Mouse (Mus musculus) gastrocnemius, postnatal 14 days (tissue): ENCODE results near the gene Rnf41. TPM values are rescaled to one million over a fixed set of nuclear protein-coding genes. Genes with fewer than 3 reads are reported as not detected.

Experiments used
- DNase-seq: peaks from one replicate; pipeline ENCODE4 v3.0.0; 2021; ENCODE audit warnings: mixed read lengths
- intact Hi-C: fragments of 180-260 bp; cut with DNase I; formaldehyde crosslinking; loops from one replicate; pipeline ENCODE4 v1.15.1; 2025; ENCODE audit warnings: low total_unique reads
- total RNA-seq, 2 experiments: library from RNA; stranded (reverse); gene quantifications; 2 replicates each; pipeline ENCODE4 v1.2.3; 2021

Gene Rnf41
- total RNA-seq, 2 experiments from 2014 or later = 12.9 to 13.0 TPM

GRCm38 (mm10) chr10:128413076-128413475, 1.6 kb downstream of the Rnf41 start:
- intact Hi-C loops = no loop called here
- no peak for DNase-seq

GRCm38 (mm10) chr10:128414848-128415247, 3.4 kb downstream of the Rnf41 start:
- intact Hi-C loops = no loop called here
- no peak for DNase-seq

DNA sequence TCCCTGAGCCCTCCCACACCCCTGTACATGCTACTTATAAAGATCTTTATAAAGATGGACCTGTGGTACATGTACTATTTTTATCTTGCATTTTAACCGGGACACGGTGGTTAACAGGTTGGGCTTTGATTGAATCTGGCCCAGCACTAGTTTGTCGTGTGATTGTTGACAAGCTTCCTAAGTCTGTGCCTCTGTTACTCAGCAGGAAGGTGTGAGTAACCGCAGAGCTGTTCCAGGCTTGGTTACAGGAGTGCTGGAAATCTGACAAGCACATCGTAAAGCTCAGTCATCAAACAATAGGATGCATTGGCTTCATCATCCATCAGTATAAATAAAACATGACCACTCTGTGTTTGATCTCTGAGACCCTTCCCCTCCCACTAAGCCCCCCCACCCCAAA, 11.0 kb downstream of the Rnf41 start:
- intact Hi-C loops = no loop called here
- DNase-seq = no peak

GRCm38 (mm10) chr10:128424604-128425003, 13.1 kb downstream of the Rnf41 start:
- intact Hi-C loops = no loop called here
- no peak for DNase-seq

GRCm38 (mm10) chr10:128425260-128425659, 13.8 kb downstream of the Rnf41 start:
- intact Hi-C loops = no loop called here
- no peak for DNase-seq

GRCm38 (mm10) chr10:128429052-128429451, 17.6 kb downstream of the Rnf41 start:
- intact Hi-C loops = no loop called here
- DNase-seq = no peak

DNA sequence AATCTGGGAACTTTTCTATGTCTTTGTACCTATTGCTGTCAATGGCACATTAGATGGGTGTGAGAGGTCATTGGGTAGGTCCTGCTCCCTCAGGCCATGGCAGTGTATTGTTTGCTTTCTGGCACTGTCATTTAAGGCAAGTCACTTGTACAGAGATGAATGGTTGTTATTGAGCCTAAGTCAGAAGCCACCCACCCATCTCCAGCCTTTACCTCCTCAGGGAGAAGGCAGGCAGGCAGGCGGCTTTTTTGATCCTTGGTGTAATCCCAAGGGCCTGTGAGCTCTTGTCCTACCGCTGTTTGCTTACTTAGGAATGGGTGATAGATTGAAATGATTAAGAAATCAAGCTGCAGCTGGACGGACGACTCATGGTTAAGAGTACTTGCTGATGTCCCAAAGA, 18.0 kb downstream of the Rnf41 start:
- intact Hi-C loops = no loop called here
- no peak for DNase-seq

DNA sequence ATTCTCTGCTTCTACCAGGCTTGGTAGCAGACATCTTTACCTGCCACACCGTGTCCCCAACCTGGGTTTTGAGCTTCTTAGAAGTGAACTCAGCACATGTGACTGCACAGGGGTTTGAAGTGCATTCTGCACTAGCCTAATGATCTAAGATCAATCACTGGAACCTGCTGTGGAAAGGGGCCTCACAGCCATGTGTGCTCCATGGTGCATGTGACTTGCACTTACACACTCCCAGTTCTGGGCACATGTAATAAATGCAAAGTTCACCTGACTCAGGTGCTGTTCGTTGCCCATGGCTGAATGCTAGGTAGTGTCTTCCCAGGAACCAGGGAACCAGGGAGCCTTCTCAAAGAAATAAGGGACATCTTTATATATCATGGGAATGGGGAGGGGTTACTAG, 22.0 kb downstream of the Rnf41 start:
- no peak for DNase-seq
- intact Hi-C loops = no loop called here

GRCm38 (mm10) chr10:128434681-128435080, 23.2 kb downstream of the Rnf41 start:
- no peak for DNase-seq
- intact Hi-C loops = no loop called here

- DNase-seq = peak; percentile 45
- intact Hi-C loops = no loop called here
Observed at GRCm38 (mm10) chr10:128435186-128435823, 23.8 kb downstream of the Rnf41 start.

DNA sequence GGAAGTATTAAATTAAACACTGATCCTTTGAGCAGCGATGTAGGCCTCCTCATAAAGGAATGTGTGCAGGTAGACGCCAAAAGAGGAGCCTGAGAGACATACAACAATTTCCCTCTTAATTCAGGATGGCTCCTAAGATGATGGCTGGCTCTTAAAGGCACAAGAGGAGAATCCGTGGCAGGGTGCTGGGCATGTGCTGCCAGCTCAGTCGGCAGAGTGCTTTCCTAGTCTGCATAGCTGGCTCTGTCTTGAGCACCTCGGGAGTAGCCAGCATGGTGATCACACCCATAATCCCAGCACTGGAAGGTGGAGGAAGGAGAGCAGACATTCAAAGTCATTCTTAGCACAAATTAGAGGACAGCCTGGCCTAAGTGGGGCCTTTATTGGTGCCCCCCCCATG, 24.4 kb downstream of the Rnf41 start:
- intact Hi-C loops = no loop called here
- no peak for DNase-seq

DNA sequence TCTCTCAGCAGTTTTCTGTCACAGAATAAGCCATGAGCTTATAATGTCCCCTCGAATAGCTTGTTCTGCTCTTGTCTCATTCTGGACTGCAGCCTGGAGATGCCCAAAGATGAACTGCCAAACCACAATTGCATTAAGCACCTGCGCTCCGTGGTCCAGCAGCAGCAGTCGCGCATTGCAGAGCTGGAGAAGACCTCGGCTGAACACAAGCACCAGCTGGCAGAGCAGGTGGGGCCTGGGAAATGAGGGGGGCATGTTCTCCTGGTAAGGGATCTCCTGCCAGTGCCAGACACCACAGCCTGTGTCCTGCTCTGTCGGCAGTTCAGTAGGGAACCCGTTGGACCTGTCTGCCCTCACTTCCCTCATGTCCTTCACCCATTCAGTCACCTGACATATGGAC, 24.9 kb downstream of the Rnf41 start:
- intact Hi-C loops = no loop called here
- no peak for DNase-seq

- DNase-seq = no peak
- intact Hi-C loops = no loop called here
Observed at GRCm38 (mm10) chr10:128438675-128439279, 27.3 kb downstream of the Rnf41 start.

DNA sequence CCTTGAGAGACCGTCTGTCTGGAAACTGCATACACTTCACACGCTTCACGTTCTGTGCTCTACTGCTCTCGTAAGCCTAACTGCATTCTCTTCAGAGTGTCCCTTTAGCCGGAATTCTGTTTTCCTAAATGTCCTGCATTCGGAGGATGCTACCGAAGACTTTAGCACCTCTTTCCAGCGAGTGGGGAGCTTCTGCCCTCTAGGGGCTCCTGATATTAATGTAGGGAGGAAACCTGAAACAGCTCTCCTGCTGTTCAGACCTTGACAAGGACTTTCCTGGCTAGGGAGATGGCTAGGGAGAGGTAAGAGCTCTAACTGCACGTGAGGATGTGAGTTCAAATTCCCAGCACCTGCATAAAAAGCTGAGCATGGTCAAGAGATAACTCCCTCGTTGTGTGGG, 28.9 kb downstream of the Rnf41 start:
- no peak for DNase-seq
- intact Hi-C loops = no loop called here

DNA sequence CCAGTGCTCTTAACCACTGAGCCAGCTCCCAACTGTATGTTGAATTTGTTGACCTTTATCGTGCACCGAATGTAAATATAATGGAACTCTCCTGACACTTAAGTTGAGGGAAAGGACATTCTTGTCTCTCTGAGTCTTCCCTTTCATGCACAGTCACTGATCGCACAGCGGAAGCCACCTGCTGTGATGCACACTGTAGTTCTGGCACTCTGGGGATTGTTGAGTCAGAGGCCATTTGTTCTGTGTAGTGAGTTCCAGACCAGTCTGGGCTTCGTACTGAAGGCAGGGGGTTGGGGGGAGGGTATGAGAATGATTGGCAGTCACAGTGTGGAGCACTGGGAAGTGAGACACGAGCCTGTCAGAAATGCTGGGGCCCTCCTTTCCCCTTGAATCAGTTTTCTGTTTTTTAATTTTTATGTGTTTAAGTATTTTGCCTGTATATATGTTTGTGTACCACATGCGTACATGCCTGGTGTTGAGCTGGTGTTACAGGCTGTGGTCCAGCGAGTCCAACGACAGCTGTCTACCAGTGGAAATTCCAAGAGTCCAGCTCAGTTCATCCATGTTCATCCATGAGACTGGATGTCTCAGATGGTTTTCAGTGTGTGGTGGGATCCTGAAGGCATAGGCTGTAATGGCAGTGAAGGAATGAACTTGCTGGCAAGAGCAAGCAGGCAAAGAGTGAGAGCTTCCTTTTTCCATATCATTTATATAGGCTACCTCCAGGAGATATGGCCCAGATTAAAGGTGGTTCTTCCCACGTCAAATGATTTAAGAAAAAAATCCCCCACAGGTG, 30.1 kb downstream of the Rnf41 start:
- no peak for DNase-seq
- intact Hi-C loops = no loop called here

GRCm38 (mm10) chr10:128442718-128443117, 31.3 kb downstream of the Rnf41 start:
- intact Hi-C loops = no loop called here
- DNase-seq = no peak

DNA sequence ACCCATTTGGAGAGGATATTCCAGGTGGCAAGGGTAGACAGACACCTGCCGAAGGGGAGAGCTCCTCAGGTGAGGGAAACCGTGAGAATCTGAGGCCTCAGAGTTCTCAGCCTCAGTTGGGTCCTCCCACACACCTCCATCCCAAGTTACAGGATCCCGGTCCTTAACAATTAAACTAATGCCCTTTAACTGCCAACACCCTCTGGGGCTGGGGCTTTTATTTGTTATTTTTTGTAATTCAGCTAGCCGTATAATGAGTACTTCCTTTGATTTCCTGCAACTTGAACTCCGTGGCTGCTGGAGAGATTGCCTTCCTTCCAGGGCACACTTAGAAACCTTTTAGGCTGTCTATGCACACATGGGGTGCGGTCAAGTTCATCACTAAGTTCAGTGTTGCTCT, 32.9 kb downstream of the Rnf41 start:
- intact Hi-C loops = no loop called here
- DNase-seq = no peak

GRCm38 (mm10) chr10:128445407-128445806, 34.0 kb downstream of the Rnf41 start:
- intact Hi-C loops = no loop called here
- no peak for DNase-seq

DNA sequence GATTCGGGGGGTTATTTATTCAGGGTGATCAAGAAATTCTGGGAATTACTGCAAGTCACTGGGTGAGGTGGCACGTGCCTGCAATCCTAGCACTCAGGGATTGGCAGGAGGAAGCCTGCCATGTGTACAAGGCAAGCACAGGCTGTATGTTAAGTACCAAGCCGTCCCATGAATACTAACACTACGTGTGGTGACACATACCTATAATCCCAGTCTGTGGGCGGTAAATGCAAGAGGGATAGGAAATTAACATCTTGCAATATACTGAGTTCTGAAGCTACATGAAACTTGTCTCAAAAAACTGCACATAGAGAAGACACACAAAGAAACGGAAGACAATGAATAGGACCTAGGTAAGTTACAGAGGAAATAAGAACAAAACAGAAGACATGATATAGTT, 39.6 kb downstream of the Rnf41 start:
- intact Hi-C loops = no loop called here
- no peak for DNase-seq

DNA sequence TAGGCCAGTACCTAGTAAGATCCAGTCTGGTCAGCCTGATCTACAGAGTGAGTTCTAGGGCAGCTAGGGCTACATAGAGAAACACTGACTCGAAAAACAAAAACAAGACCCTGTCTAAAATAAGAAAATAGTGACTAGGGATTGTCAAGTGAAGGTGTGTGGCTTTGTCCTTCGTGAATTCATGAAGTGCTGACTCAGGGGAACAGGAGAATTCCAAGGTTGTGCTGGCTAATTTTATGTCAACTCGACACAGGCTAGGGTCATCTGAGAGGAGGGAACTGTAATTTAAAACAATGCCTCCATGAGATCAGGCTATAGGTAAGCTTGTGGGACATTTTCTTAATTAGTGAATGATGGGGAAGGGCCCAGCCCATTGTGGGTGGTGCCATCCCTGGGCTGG, 43.0 kb downstream of the Rnf41 start:
- intact Hi-C loops = loop anchor here (2.0 kb wide), 1 partner anchor 46 kb away; no protein-coding TSS in a partner anchor

GRCm38 (mm10) chr10:128455280-128455679, 43.8 kb downstream of the Rnf41 start:
- intact Hi-C loops = loop anchor here (2.0 to 5.0 kb wide), 3 partner anchors 46 to 123 kb away; partner anchors contain the start of gene Coq10a
- peak; percentile 71 for DNase-seq

More for the DNA sequence above, 43.0 kb downstream of the Rnf41 start:
- DNase-seq = no peak
